Mouse (Mus musculus) midbrain, embryonic 16.5 days (tissue): ENCODE measurements around the gene Bpi. TPM values are rescaled to one million over a fixed set of nuclear protein-coding genes. Genes with fewer than 3 reads are reported as not detected.

ENCODE experiments used
- ATAC-seq: fragments of 200-750 bp; cut with Nextera tagmentation; 2 replicates; pipeline ENCODE4 v1.8.0; 2017; ENCODE audit warnings: moderate TSS enrichment
- H3K27ac ChIP-seq: fragments of 300-500 bp; sonication (generic); 2 replicates; pipeline ENCODE4 v1.5.1; 2014; ENCODE audit warnings: mild to moderate bottlenecking, low read length, mixed read lengths
- H3K27me3 ChIP-seq: fragments of 300-500 bp; sonication (generic); 2 replicates; pipeline ENCODE4 v1.6.1; 2014; ENCODE audit warnings: low read depth, low read length, mixed read lengths; ENCODE audit not compliant: control insufficient read depth, insufficient read depth
- H3K36me3 ChIP-seq: fragments of 300-500 bp; sonication (generic); 2 replicates; pipeline ENCODE4 v1.6.1; 2014; ENCODE audit warnings: mild to moderate bottlenecking, low read length, moderate library complexity, mixed read lengths; ENCODE audit not compliant: control insufficient read depth, insufficient read depth
- H3K4me1 ChIP-seq: fragments of 300-500 bp; sonication (generic); 2 replicates; pipeline ENCODE4 v1.6.1; 2014; ENCODE audit warnings: mild to moderate bottlenecking, low read length, mixed read lengths; ENCODE audit not compliant: control insufficient read depth, insufficient read depth
- H3K4me2 ChIP-seq: fragments of 300-500 bp; sonication (generic); 2 replicates; pipeline ENCODE4 v1.6.1; 2014; ENCODE audit warnings: mild to moderate bottlenecking, low read length, mixed read lengths
- H3K4me3 ChIP-seq: fragments of 300-500 bp; sonication (generic); 2 replicates; pipeline ENCODE4 v1.5.1; 2014; ENCODE audit warnings: low read depth, mild to moderate bottlenecking, low read length, moderate library complexity, mixed read lengths
- H3K9ac ChIP-seq: fragments of 300-500 bp; sonication (generic); 2 replicates; pipeline ENCODE4 v1.6.1; 2014; ENCODE audit warnings: low read depth, low read length, mixed read lengths
- H3K9me3 ChIP-seq: fragments of 300-500 bp; sonication (generic); replicated peaks from 2 replicates; pipeline ENCODE4 v1.6.1; 2014; ENCODE audit warnings: mild to moderate bottlenecking, low read length, mixed read lengths; ENCODE audit not compliant: control insufficient read depth, poor library complexity, severe bottlenecking
- WGBS: fragments of 180-500 bp; shearing (Covaris S2); extraction: QIAGEN DNeasy Blood & Tissue Kit; methylation state at CpG from one replicate; pipeline ENCODE4 v1.1.7; 2014; 5-methylcytosine and 5-hydroxymethylcytosine counted together
- polyA plus RNA-seq: library from polyadenylated mRNA; unstranded; fragments of >200 nt; fragmentation: Nextera tagmentation; extraction: Ambion mirVana; gene quantifications from 2 replicates; pipeline ENCODE4 v1.2.1, GENCODE M21; 2015

Bpi gene
- polyA plus RNA-seq, 1 experiment from 2014 or later = not detected

GRCm38 (mm10) chr2:158295700-158296099 lies 37.8 kb downstream of the Bpi start:
- H3K9ac ChIP-seq = no peak overlapping the region
- H3K27ac ChIP-seq = no peak overlapping the region
- no peaks in the 10 kb centered on the region for H3K27me3 ChIP-seq
- H3K4me3 ChIP-seq = no peak overlapping the region
- no peaks in the 10 kb centered on the region for H3K9me3 ChIP-seq
- H3K36me3 ChIP-seq = no peaks in the 10 kb centered on the region
- H3K4me1 ChIP-seq = no peaks in the 10 kb centered on the region
- no peak for ATAC-seq
- WGBS = 52% methylated on average over 9 of the region's 9 CpGs
- H3K4me2 ChIP-seq = no peak overlapping the region

GRCm38 (mm10) chr2:158299203-158299602 lies 41.3 kb downstream of the Bpi start:
- no peak overlapping the region for H3K9ac ChIP-seq
- H3K4me2 ChIP-seq = no peak overlapping the region
- no peak overlapping the region for H3K4me3 ChIP-seq
- no peaks in the 10 kb centered on the region for H3K36me3 ChIP-seq
- no peak overlapping the region for H3K27ac ChIP-seq
- no peak for ATAC-seq
- H3K4me1 ChIP-seq = no peaks in the 10 kb centered on the region
- no peaks in the 10 kb centered on the region for H3K27me3 ChIP-seq
- 64% methylated on average over 3 of the region's 3 CpGs for WGBS
- H3K9me3 ChIP-seq = no peaks in the 10 kb centered on the region

GRCm38 (mm10) chr2:158299731-158300130 lies 41.8 kb downstream of the Bpi start:
- no peak overlapping the region for H3K4me3 ChIP-seq
- 65% methylated on average over 4 of the region's 4 CpGs for WGBS
- no peak for ATAC-seq
- H3K4me2 ChIP-seq = no peak overlapping the region
- H3K9ac ChIP-seq = no peak overlapping the region
- no peaks in the 10 kb centered on the region for H3K9me3 ChIP-seq
- no peaks in the 10 kb centered on the region for H3K36me3 ChIP-seq
- no peaks in the 10 kb centered on the region for H3K27me3 ChIP-seq
- no peaks in the 10 kb centered on the region for H3K4me1 ChIP-seq
- H3K27ac ChIP-seq = no peak overlapping the region

GRCm38 (mm10) chr2:158302807-158303206 lies 44.9 kb downstream of the Bpi start:
- Histone ChIP-seq H3K27me3 (no peaks in the 10 kb centered on the region), H3K4me1 (no peaks in the 10 kb centered on the region), H3K4me3 (no peak overlapping the region), H3K27ac (no peak overlapping the region), H3K9me3 (no peaks in the 10 kb centered on the region), H3K9ac (no peak overlapping the region), H3K4me2 (no peak overlapping the region), H3K36me3 (no peaks in the 10 kb centered on the region)
- no peak for ATAC-seq
- 91% methylated on average over 3 of the region's 3 CpGs for WGBS

GRCm38 (mm10) chr2:158305948-158306695 lies 48.2 kb downstream of the Bpi start, which contains the start of gene Lbp:
Gene Lbp (plus strand): TSS chr2:158306493.
- Histone ChIP-seq H3K4me1 (no peaks in the 10 kb centered on the region), H3K4me2 (no peak within 1 kb of the TSS), H3K9me3 (no peaks in the 10 kb centered on the region), H3K9ac (no peak within 1 kb of the TSS), H3K36me3 (no peaks in the 10 kb centered on the region), H3K27ac (no peak within 1 kb of the TSS), H3K27me3 (no peaks in the 10 kb centered on the region), H3K4me3 (no peak within 1 kb of the TSS)
- 56% methylated on average over 12 of the region's 13 CpGs for WGBS
- no peak for ATAC-seq

GRCm38 (mm10) chr2:158306696-158307049 lies 48.8 kb downstream of the Bpi start:
- Histone ChIP-seq H3K4me3 (no peak overlapping the region), H3K27ac (no peak overlapping the region), H3K4me2 (no peak overlapping the region), H3K27me3 (no peaks in the 10 kb centered on the region), H3K4me1 (no peaks in the 10 kb centered on the region), H3K36me3 (no peaks in the 10 kb centered on the region), H3K9ac (no peak overlapping the region), H3K9me3 (no peaks in the 10 kb centered on the region)
- no peak for ATAC-seq
- 44% methylated on average over 6 of the region's 6 CpGs for WGBS

- 55% methylated on average over 5 of the region's 5 CpGs for WGBS
- no peak for ATAC-seq
Measured at GRCm38 (mm10) chr2:158308276-158308675, 50.4 kb downstream of the Bpi start.

GRCm38 (mm10) chr2:158313089-158313488 lies 55.2 kb downstream of the Bpi start:
- no peak overlapping the region for H3K4me3 ChIP-seq
- no peak for ATAC-seq
- H3K9ac ChIP-seq = no peak overlapping the region
- 97% methylated on average over 1 of the region's 1 CpGs for WGBS
- no peaks in the 10 kb centered on the region for H3K36me3 ChIP-seq
- no peaks in the 10 kb centered on the region for H3K27me3 ChIP-seq
- H3K27ac ChIP-seq = no peak overlapping the region
- H3K4me2 ChIP-seq = no peak overlapping the region
- no peaks in the 10 kb centered on the region for H3K4me1 ChIP-seq
- H3K9me3 ChIP-seq = no peaks in the 10 kb centered on the region

More at GRCm38 (mm10) chr2:158308276-158308675, 50.4 kb downstream of the Bpi start:
- Histone ChIP-seq H3K4me3 (no peak overlapping the region), H3K4me1 (no peaks in the 10 kb centered on the region), H3K27me3 (no peaks in the 10 kb centered on the region), H3K9me3 (no peaks in the 10 kb centered on the region), H3K9ac (no peak overlapping the region), H3K36me3 (no peaks in the 10 kb centered on the region), H3K27ac (no peak overlapping the region), H3K4me2 (no peak overlapping the region)

GRCm38 (mm10) chr2:158316371-158316770 lies 58.5 kb downstream of the Bpi start:
- H3K27me3 ChIP-seq = no peaks in the 10 kb centered on the region
- no peak overlapping the region for H3K27ac ChIP-seq
- no peak for ATAC-seq
- no peak overlapping the region for H3K9ac ChIP-seq
- no peak overlapping the region for H3K4me2 ChIP-seq
- H3K36me3 ChIP-seq = no peaks in the 10 kb centered on the region
- no peaks in the 10 kb centered on the region for H3K4me1 ChIP-seq
- H3K9me3 ChIP-seq = no peaks in the 10 kb centered on the region
- H3K4me3 ChIP-seq = no peak overlapping the region
- 73% methylated on average over 8 of the region's 8 CpGs for WGBS
